Mouse (Mus musculus): ENCODE measurements around the gene Lsm14b. TPM values are rescaled to one million over a fixed set of nuclear protein-coding genes. Genes with fewer than 3 reads are reported as not detected.

The Lsm14b gene
- total and polyA plus RNA-seq, 3 experiments = 34.2 to 44.4 TPM; not detected in 1

DNA sequence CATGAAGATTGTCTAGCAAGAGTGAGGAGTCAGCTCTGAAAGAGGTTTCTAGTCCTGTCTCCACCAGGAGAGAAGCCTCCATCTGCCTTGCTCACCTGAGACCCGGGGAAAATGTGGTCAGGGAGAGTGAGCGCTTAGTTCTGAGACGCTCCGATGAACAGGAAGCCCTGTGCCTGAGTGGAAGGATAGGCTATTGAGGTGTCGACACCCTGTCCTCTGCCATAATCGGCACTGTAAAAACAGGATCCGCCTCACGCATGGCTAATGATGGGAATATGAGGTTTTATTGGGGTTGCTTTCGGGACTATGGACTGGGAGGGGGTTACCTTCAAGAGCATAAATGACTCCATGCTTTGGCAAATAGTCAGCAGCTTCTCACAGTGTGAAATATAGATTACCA lies 6.2 kb upstream of the Lsm14b start:
- no peak for DNase-seq (ENCODE audit: low read depth, low spot score)
- peaks cover 10 to 19% of the 10 kb centered on the region in 2 experiments for H3K27me3 ChIP-seq (ENCODE audit: control insufficient read depth in 1 of 2, insufficient read depth in 2 of 2, low read length in 2 of 2)

DNA sequence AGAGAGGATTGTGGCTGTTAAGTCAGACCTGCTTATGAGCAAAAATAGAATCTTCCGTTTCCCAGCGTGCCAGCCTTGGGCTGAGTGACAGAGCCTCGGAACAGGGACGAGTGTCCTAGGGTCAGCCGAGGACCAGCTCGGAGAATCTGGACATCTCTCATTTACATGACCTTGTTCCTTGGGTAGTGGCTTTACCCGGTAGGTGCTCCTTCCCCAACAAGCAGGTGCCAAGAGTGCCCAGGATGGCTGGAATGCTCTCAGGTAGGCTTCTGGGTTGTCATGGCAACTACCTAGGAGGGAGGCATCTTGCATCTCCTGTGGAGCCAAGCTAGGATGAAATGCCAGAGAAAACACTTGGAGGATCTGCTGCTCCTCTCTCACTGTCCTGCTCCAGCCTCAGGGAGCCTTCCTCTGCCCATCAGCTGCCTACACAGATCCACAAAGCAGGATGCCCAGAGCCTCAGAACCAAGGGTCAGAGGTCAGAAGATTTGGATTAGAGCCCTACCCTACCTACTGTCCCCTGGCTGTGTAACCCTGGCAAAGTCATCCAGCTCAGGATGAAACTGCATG lies 4.6 kb upstream of the Lsm14b start:
- Histone ChIP-seq H3K9ac (ENCODE audit: control insufficient read depth, low read depth, low read length, poor library complexity, severe bottlenecking) (no peak overlapping the region), H3K27me3 (ENCODE audit: control insufficient read depth in 1 of 2, insufficient read depth in 2 of 2, low read length in 2 of 2) (peaks cover 10 to 14% of the 10 kb centered on the region in 2 experiments), H3K9me3 (replicated peaks; ENCODE audit: insufficient read depth, low read length) (no peaks in the 10 kb centered on the region), H3K4me1 (ENCODE audit: control insufficient read depth in 1 of 2, insufficient read depth in 2 of 2, low read length in 2 of 2) (no peaks in the 10 kb centered on the region), H3K79me2 (ENCODE audit: control insufficient read depth, insufficient read depth, low read length, poor library complexity) (peaks cover 3% of the 10 kb centered on the region), H3K4me3 (ENCODE audit: control insufficient read depth in 1 of 2, insufficient read depth in 1 of 2, low read depth in 2 of 2, low read length in 2 of 2) (no peak overlapping the region), H3K36me3 (ENCODE audit: control insufficient read depth in 1 of 2, insufficient read depth in 2 of 2, low read length in 2 of 2) (0 out of 4 replicates have a peak, but pooled peaks cover 0 to 3% of the 10 kb centered on the region in 2 experiments), H3K27ac (ENCODE audit: control insufficient read depth, low read depth, low read length) (no peak overlapping the region)
- TF ChIP-seq POLR2A (IDR thresholded peaks at IDR 0.05; ENCODE audit: control insufficient read depth in 1 of 2, insufficient read depth in 1 of 2, low read depth in 1 of 2, low read length in 2 of 2, poor library complexity in 1 of 2) = no peak
- TF ChIP-seq RCOR1 (IDR thresholded peaks at IDR 0.05; ENCODE audit: low read depth, low read length) = no peak
- no peak for TF ChIP-seq MAX (IDR thresholded peaks at IDR 0.05; ENCODE audit: low read length)
- TF ChIP-seq USF2 (IDR thresholded peaks at IDR 0.05; ENCODE audit: borderline replicate concordance in 1 of 2, insufficient read depth in 1 of 2, low read depth in 1 of 2, low read length in 2 of 2) = no peak
- no peak for TF ChIP-seq SIN3A (IDR thresholded peaks at IDR 0.05; ENCODE audit: low read length)
- TF ChIP-seq MEF2A (IDR thresholded peaks at IDR 0.05; ENCODE audit: extremely low read depth, insufficient replicate concordance, low read depth, low read length, poor library complexity, severe bottlenecking) = no peak
- TF ChIP-seq RAD21 (IDR thresholded peaks at IDR 0.05; ENCODE audit: low read depth, low read length) = no peak
- no peak for TF ChIP-seq EP300 (IDR thresholded peaks at IDR 0.05; ENCODE audit: low read depth in 1 of 2, low read length in 2 of 2)
- no peak for TF ChIP-seq MXI1 (IDR thresholded peaks at IDR 0.05; ENCODE audit: low read depth, low read length)
- DNase-seq (ENCODE audit: low read depth, low spot score) = no peak

More for the DNA sequence above, 6.2 kb upstream of the Lsm14b start:
- Histone ChIP-seq H3K4me1 (ENCODE audit: control insufficient read depth in 1 of 2, insufficient read depth in 2 of 2, low read length in 2 of 2) (no peaks in the 10 kb centered on the region), H3K9me3 (replicated peaks; ENCODE audit: insufficient read depth, low read length) (no peaks in the 10 kb centered on the region), H3K27ac (ENCODE audit: control insufficient read depth, low read depth, low read length) (no peak overlapping the region), H3K79me2 (ENCODE audit: control insufficient read depth, insufficient read depth, low read length, poor library complexity) (no peaks in the 10 kb centered on the region), H3K4me3 (ENCODE audit: control insufficient read depth in 1 of 2, insufficient read depth in 1 of 2, low read depth in 2 of 2, low read length in 2 of 2) (no peak overlapping the region), H3K9ac (ENCODE audit: control insufficient read depth, low read depth, low read length, poor library complexity, severe bottlenecking) (no peak overlapping the region), H3K36me3 (ENCODE audit: control insufficient read depth in 1 of 2, insufficient read depth in 2 of 2, low read length in 2 of 2) (no peaks in the 10 kb centered on the region)
- TF ChIP-seq KAT2A (conservative IDR thresholded peaks at IDR 0.05; ENCODE audit: low read depth, low read length) = no peak
- no peak for TF ChIP-seq EP300 (IDR thresholded peaks at IDR 0.05; ENCODE audit: low read depth in 1 of 2, low read length in 2 of 2)
- TF ChIP-seq SMC3 (IDR thresholded peaks at IDR 0.05; ENCODE audit: low read depth, low read length) = no peak
- no peak for TF ChIP-seq POLR2AphosphoS5 (IDR thresholded peaks at IDR 0.05; ENCODE audit: borderline replicate concordance, low read depth, low read length)

DNA sequence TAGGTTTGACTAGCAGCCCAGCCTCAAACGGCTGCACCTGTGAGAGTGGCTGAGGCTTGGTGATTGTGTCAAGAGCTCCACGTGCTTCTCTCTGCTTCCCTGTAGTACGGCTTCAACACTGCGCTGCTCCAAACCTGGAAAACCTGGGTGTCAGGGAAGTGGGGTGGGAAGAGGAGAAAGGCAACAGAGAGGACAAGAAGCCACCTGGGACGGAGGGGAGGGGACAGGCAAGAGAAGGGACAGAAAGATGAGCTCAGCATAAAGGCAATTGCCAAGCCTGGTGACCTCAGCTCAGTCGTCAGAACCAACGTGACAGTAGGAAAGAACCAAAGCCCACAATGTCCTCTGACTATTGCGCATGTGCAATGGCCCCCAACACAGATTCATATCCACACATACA lies 3.9 kb upstream of the Lsm14b start:
- H3K4me3 ChIP-seq (ENCODE audit: control insufficient read depth in 1 of 2, insufficient read depth in 1 of 2, low read depth in 2 of 2, low read length in 2 of 2) = no peak overlapping the region
- H3K9me3 ChIP-seq (replicated peaks; ENCODE audit: insufficient read depth, low read length) = no peaks in the 10 kb centered on the region
- H3K36me3 ChIP-seq (ENCODE audit: control insufficient read depth in 1 of 2, insufficient read depth in 2 of 2, low read length in 2 of 2) = 0 out of 4 replicates have a peak, but pooled peaks cover 0 to 3% of the 10 kb centered on the region in 2 experiments
- peaks cover 0 to 3% of the 10 kb centered on the region in 2 experiments; a peak in 2 of 4 replicates for H3K4me1 ChIP-seq (ENCODE audit: control insufficient read depth in 1 of 2, insufficient read depth in 2 of 2, low read length in 2 of 2)
- peaks cover 11% of the 10 kb centered on the region for H3K79me2 ChIP-seq (ENCODE audit: control insufficient read depth, insufficient read depth, low read length, poor library complexity)
- H3K27me3 ChIP-seq (ENCODE audit: control insufficient read depth in 1 of 2, insufficient read depth in 2 of 2, low read length in 2 of 2) = peaks cover 10% of the 10 kb centered on the region in 2 experiments
- TF ChIP-seq POLR2AphosphoS5 (IDR thresholded peaks at IDR 0.05; ENCODE audit: borderline replicate concordance, low read depth, low read length) = no peak
- no peak for TF ChIP-seq MAX (IDR thresholded peaks at IDR 0.05; ENCODE audit: low read length)
- no peak for TF ChIP-seq ZNF384 (IDR thresholded peaks at IDR 0.05; ENCODE audit: low read depth, low read length)
- no peak for TF ChIP-seq MAZ (IDR thresholded peaks at IDR 0.05; ENCODE audit: low read depth, low read length)
- TF ChIP-seq KAT2A (conservative IDR thresholded peaks at IDR 0.05; ENCODE audit: low read depth, low read length) = no peak
- TF ChIP-seq UBTF (IDR thresholded peaks at IDR 0.05; ENCODE audit: borderline replicate concordance, insufficient read depth, low read depth, low read length) = no peak
- TF ChIP-seq CHD2 (IDR thresholded peaks at IDR 0.05; ENCODE audit: low read length) = no peak
- no peak for TF ChIP-seq SIN3A (IDR thresholded peaks at IDR 0.05; ENCODE audit: low read length)
- TF ChIP-seq SMC3 (IDR thresholded peaks at IDR 0.05; ENCODE audit: low read depth, low read length) = no peak
- no peak for TF ChIP-seq NELFE (IDR thresholded peaks at IDR 0.05; ENCODE audit: low read depth, low read length)
- TF ChIP-seq ZC3H11A (IDR thresholded peaks at IDR 0.05; ENCODE audit: low read depth, low read length) = no peak
- no peak for TF ChIP-seq TCF12 (IDR thresholded peaks at IDR 0.05; ENCODE audit: low read depth, low read length)
- TF ChIP-seq ZKSCAN1 (IDR thresholded peaks at IDR 0.05; ENCODE audit: low read depth, low read length) = no peak
- H3K9ac ChIP-seq (ENCODE audit: control insufficient read depth, low read depth, low read length, poor library complexity, severe bottlenecking) = no peak overlapping the region
- DNase-seq (ENCODE audit: low read depth, low spot score) = no peak
- H3K27ac ChIP-seq (ENCODE audit: control insufficient read depth, low read depth, low read length) = no peak overlapping the region
